Mouse (Mus musculus) heart, adult 2 months (tissue): ENCODE results near the gene Sacm1l.

Experiments used
- CTCF ChIP-seq: fragments of 200-600 bp; IDR thresholded peaks from 2 replicates; pipeline ENCODE4 v1.8.1; 2022; ENCODE audit warnings: antibody characterized with exemption, mild to moderate bottlenecking, moderate library complexity
- EP300 ChIP-seq: fragments of 200-500 bp; IDR thresholded peaks from 2 replicates; pipeline ENCODE4 v1.6.1; 2011; ENCODE audit warnings: low read depth, low read length, control low read depth; ENCODE audit not compliant: insufficient read depth
- POLR2A ChIP-seq: fragments of 200-500 bp; IDR thresholded peaks from 2 replicates; pipeline ENCODE4 v1.6.1; 2011; ENCODE audit warnings: mild to moderate bottlenecking, low read depth, low read length, control low read depth; ENCODE audit not compliant: insufficient read depth

DNA sequence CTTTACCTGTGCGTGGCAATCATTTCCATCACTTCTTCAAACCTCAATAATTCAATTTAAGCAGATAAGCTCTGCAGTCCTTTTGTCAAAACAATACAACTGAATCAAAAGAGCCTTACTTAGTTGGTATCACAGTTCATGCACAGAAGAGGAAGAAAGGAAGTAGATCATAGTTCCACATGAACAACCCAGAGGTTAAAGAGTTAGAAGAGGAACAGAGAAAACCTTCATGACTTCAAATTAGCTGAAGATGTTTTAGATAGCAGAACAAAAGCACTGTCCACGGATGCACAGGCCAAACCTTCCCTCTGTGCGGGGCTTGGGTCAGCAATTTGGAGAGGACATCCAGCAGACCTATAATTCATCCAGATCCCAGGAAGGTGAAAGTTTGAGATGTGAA, 102.1 kb downstream of the Sacm1l start:
- TF ChIP-seq POLR2A, result no peak
- TF ChIP-seq CTCF, result no peak
- TF ChIP-seq EP300, result no peak
